Comparison of ENCODE assay signal across 10 mouse cellular contexts in the genomic region with DNA sequence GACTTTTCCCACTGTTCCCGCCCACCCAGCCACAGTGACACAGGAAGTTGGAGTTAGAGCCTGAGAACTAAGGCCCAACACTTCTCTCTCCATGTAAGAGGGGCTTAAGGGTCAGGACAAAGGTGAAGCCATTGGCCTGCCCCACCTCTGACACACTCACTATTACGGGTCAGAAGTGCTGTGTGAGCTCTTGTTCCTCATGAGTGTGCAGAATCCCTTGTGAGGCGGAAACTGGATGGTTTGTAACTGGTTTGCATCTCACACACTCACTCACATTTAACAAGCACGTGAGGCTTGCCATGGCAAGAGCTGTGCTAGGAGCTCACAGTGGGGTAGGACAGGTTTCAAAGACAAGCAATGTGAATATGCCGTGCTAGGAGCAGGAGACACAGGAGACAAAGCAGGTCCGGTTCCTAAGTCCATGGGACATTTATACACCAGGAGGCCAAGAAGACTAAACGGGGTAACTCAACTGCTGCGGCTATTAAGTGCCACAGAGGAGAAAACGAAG. TPM values are rescaled to one million over a fixed set of nuclear protein-coding genes. Genes with fewer than 3 reads are reported as not detected.
DNase-seq lines count a peak whose midpoint lies in the region; ATAC-seq and TF ChIP-seq lines count a peak whose summit lies in the region.
"Had no signal": no experiment of that assay in that cellular context is flagged by ENCODE, and none has a peak within 500 bp of the region (broad histone marks: within the 10 kb centered on the region; RNA-seq: fewer than 3 reads in every experiment).

No protein-coding gene starts in this region.

- no peaks in the 10 kb centered on the region for H3K9me3 ChIP-seq in heart, embryonic 14.5 days (ENCODE audit: control insufficient read depth, low read length)
- H3K9me3 ChIP-seq in intestine, embryonic 16.5 days (ENCODE audit: control insufficient read depth, low read length), result no peaks in the 10 kb centered on the region
- H3K9me3 ChIP-seq in stomach, embryonic 14.5 days (ENCODE audit: control insufficient read depth, low read depth, low read length), result no peaks in the 10 kb centered on the region
- H3K9me3 ChIP-seq in forebrain, postnatal 0 days (ENCODE audit: low read length), result no peaks in the 10 kb centered on the region

- intact Hi-C loops in heart, postnatal 25 days (cut with DNase I), result no loop called here

- peaks cover 30% of the 10 kb centered on the region for H3K36me3 ChIP-seq in heart, embryonic 14.5 days (ENCODE audit: control insufficient read depth, insufficient read depth, low read length)
- H3K36me3 ChIP-seq in intestine, embryonic 16.5 days (ENCODE audit: control insufficient read depth, insufficient read depth, low read length), result peaks cover 7% of the 10 kb centered on the region; the same call in 1 of the 2 replicates
- H3K36me3 ChIP-seq in stomach, embryonic 14.5 days (ENCODE audit: control insufficient read depth, insufficient read depth, low read length), result peaks cover 10% of the 10 kb centered on the region
- peaks cover 32% of the 10 kb centered on the region for H3K36me3 ChIP-seq in forebrain, postnatal 0 days (ENCODE audit: insufficient read depth)

- no peaks in the 10 kb centered on the region for H3K27me3 ChIP-seq in heart, embryonic 14.5 days (ENCODE audit: control insufficient read depth, insufficient read depth, low read length)
- no peaks in the 10 kb centered on the region for H3K27me3 ChIP-seq in intestine, embryonic 16.5 days (replicated peaks; ENCODE audit: control insufficient read depth, insufficient read depth, low read length)
- H3K27me3 ChIP-seq in stomach, embryonic 14.5 days (ENCODE audit: control insufficient read depth, insufficient read depth, low read length), result no peaks in the 10 kb centered on the region
- H3K27me3 ChIP-seq in forebrain, postnatal 0 days (ENCODE audit: insufficient read depth, low read length), result no peaks in the 10 kb centered on the region

- H3K27ac ChIP-seq in heart, embryonic 14.5 days (replicated peaks in 1 of 2; ENCODE audit: control insufficient read depth in 1 of 2, insufficient read depth in 1 of 2, low read depth in 2 of 2, low read length in 2 of 2), result peak overlapping the region; percentile 76 to 89
- H3K27ac ChIP-seq in intestine, embryonic 16.5 days (ENCODE audit: low read length), result peak overlapping the region; percentile 55
- H3K27ac ChIP-seq in stomach, embryonic 14.5 days (ENCODE audit: low read length), result peak overlapping the region; percentile 46; the same call in 1 of the 2 replicates
- no peak overlapping the region for H3K27ac ChIP-seq in forebrain, postnatal 0 days (ENCODE audit: low read depth, low read length)

- TF ChIP-seq CTCF in forebrain, postnatal 0 days (IDR thresholded peaks at IDR 0.05; ENCODE audit: low read depth), result no peak

- H3K4me1 ChIP-seq in heart, embryonic 14.5 days (ENCODE audit: control insufficient read depth in 2 of 2, insufficient read depth in 2 of 2, low read length in 2 of 2), result peaks cover 50 to 68% of the 10 kb centered on the region in 2 experiments
- peaks cover 51% of the 10 kb centered on the region for H3K4me1 ChIP-seq in intestine, embryonic 16.5 days (ENCODE audit: control insufficient read depth, insufficient read depth, low read length)
- peaks cover 28% of the 10 kb centered on the region for H3K4me1 ChIP-seq in stomach, embryonic 14.5 days (ENCODE audit: control insufficient read depth, insufficient read depth, low read length)
- no peaks in the 10 kb centered on the region for H3K4me1 ChIP-seq in forebrain, postnatal 0 days (ENCODE audit: insufficient read depth)

- H3K9ac ChIP-seq in heart, embryonic 14.5 days (ENCODE audit: low read length), result peak overlapping the region; percentile 60
- no peak overlapping the region for H3K9ac ChIP-seq in intestine, embryonic 16.5 days (ENCODE audit: low read depth, low read length)
- no peak overlapping the region for H3K9ac ChIP-seq in stomach, embryonic 14.5 days (replicated peaks; ENCODE audit: low read depth, low read length)
- H3K9ac ChIP-seq in forebrain, postnatal 0 days, result no peak overlapping the region

- H3K4me3 ChIP-seq in heart, embryonic 14.5 days (ENCODE audit: control insufficient read depth in 1 of 2, insufficient read depth in 1 of 2, low read depth in 1 of 2, low read length in 2 of 2), result no peak overlapping the region
- no peak overlapping the region for H3K4me3 ChIP-seq in intestine, embryonic 16.5 days (ENCODE audit: low read length)
- H3K4me3 ChIP-seq in stomach, embryonic 14.5 days (ENCODE audit: low read depth, low read length), result no peak overlapping the region
- H3K4me3 ChIP-seq in forebrain, postnatal 0 days (ENCODE audit: low read depth, low read length), result no peak overlapping the region

- no peak for DNase-seq in heart, postnatal 25 days (ENCODE audit: low spot score)
- peak; percentile 14 for DNase-seq in lung, postnatal 36 days
- no peak for DNase-seq in lung, postnatal 25 days (ENCODE audit: low spot score)
- DNase-seq in cerebellum, postnatal 10 days, result no peak
- no peak for DNase-seq in forebrain, postnatal 0 days
- DNase-seq: gastrocnemius, postnatal 36 days had no signal

- no peak for ATAC-seq in heart, embryonic 14.5 days (ENCODE audit: insufficient number of reproducible peaks, insufficient read depth, low FRiP score, low read depth)
- ATAC-seq in intestine, embryonic 16.5 days, result no peak
- no peak for ATAC-seq in stomach, embryonic 14.5 days (ENCODE audit: insufficient number of reproducible peaks, insufficient read depth, low FRiP score, low read depth)
- ATAC-seq in forebrain, postnatal 0 days, result no peak
- ATAC-seq: CD4-positive, CD25-positive, alpha-beta regulatory T cell, adult 4 months had no signal

- no peak overlapping the region; the same call in 1 of the 2 replicates for H3K4me2 ChIP-seq in heart, embryonic 14.5 days (ENCODE audit: low read length)
- no peak overlapping the region for H3K4me2 ChIP-seq in intestine, embryonic 16.5 days (ENCODE audit: low read depth, low read length)
- H3K4me2 ChIP-seq in stomach, embryonic 14.5 days (replicated peaks; ENCODE audit: low read depth, low read length), result no peak overlapping the region
- H3K4me2 ChIP-seq in forebrain, postnatal 0 days (ENCODE audit: low read depth), result no peak overlapping the region

- WGBS in heart, embryonic 14.5 days, result 45% methylated on average over 9 of the region's 9 CpGs
- 70% methylated on average over 9 of the region's 9 CpGs for WGBS in intestine, embryonic 16.5 days
- 63% methylated on average over 9 of the region's 9 CpGs for WGBS in stomach, embryonic 14.5 days
- WGBS in forebrain, postnatal 0 days, result 57% methylated on average over 9 of the region's 9 CpGs

RNA-seq across cellular contexts. Expression of gene Dnaja3, which starts 16.8 kb away (rescaled TPM):
- polyA plus RNA-seq in heart, embryonic 14.5 days (2014; fragmentation: Nextera tagmentation; extraction: Ambion mirVana), result 68.9 and 70.3 TPM in 2 replicates
- total RNA-seq in heart, postnatal 25 days (2021), result 100 to 1,000 TPM; 149 TPM
- 90.5 and 92.5 TPM in 2 replicates for polyA plus RNA-seq in intestine, embryonic 16.5 days (2015; fragmentation: Nextera tagmentation; extraction: Ambion mirVana)
- 57.8 and 61.6 TPM in 2 replicates for polyA plus RNA-seq in stomach, embryonic 14.5 days (2014; fragmentation: Nextera tagmentation; extraction: Ambion mirVana)
- 47.2 and 51.5 TPM in 2 replicates for total RNA-seq in forebrain, postnatal 0 days (2014; rRNA removed)
- 37.5 and 48.6 TPM in 2 replicates for polyA plus RNA-seq in forebrain, postnatal 0 days (2015; fragmentation: Nextera tagmentation; extraction: Ambion mirVana)

RNA-seq across cellular contexts. Expression of gene Vasn, which starts 16.9 kb away (rescaled TPM):
- polyA plus RNA-seq in heart, embryonic 14.5 days (2014; fragmentation: Nextera tagmentation; extraction: Ambion mirVana), result 11.9 and 12.8 TPM in 2 replicates
- 10 to 100 TPM in 1 of 2 experiments, 1 to 10 TPM in 1; 9.8 to 12.0 TPM for total RNA-seq in heart, postnatal 25 days (2021)
- 13.5 and 13.6 TPM in 2 replicates for polyA plus RNA-seq in intestine, embryonic 16.5 days (2015; fragmentation: Nextera tagmentation; extraction: Ambion mirVana)
- polyA plus RNA-seq in stomach, embryonic 14.5 days (2014; fragmentation: Nextera tagmentation; extraction: Ambion mirVana), result 17.5 and 20.4 TPM in 2 replicates
- 5.5 and 6.5 TPM in 2 replicates for total RNA-seq in forebrain, postnatal 0 days (2014; rRNA removed)
- 3.0 and 3.6 TPM in 2 replicates for polyA plus RNA-seq in forebrain, postnatal 0 days (2015; fragmentation: Nextera tagmentation; extraction: Ambion mirVana)

RNA-seq across cellular contexts. Expression of gene Coro7, which starts 23.0 kb away (rescaled TPM):
- polyA plus RNA-seq in heart, embryonic 14.5 days (2014; fragmentation: Nextera tagmentation; extraction: Ambion mirVana), result 11.9 TPM in 2 replicates
- 10 to 100 TPM; 12.6 to 16.1 TPM for total RNA-seq in heart, postnatal 25 days (2021)
- polyA plus RNA-seq in intestine, embryonic 16.5 days (2015; fragmentation: Nextera tagmentation; extraction: Ambion mirVana), result 29.2 and 30.5 TPM in 2 replicates
- 15.0 and 16.6 TPM in 2 replicates for polyA plus RNA-seq in stomach, embryonic 14.5 days (2014; fragmentation: Nextera tagmentation; extraction: Ambion mirVana)
- 24.9 and 25.2 TPM in 2 replicates for total RNA-seq in forebrain, postnatal 0 days (2014; rRNA removed)
- 23.5 and 29.3 TPM in 2 replicates for polyA plus RNA-seq in forebrain, postnatal 0 days (2015; fragmentation: Nextera tagmentation; extraction: Ambion mirVana)

RNA-seq across cellular contexts. Expression of gene Pam16, which starts 31.8 kb away (rescaled TPM):
- 157 and 165 TPM in 2 replicates for polyA plus RNA-seq in heart, embryonic 14.5 days (2014; fragmentation: Nextera tagmentation; extraction: Ambion mirVana)
- total RNA-seq in heart, postnatal 25 days (2021), result 100 to 1,000 TPM; 129 to 141 TPM
- 79.4 and 86.8 TPM in 2 replicates for polyA plus RNA-seq in intestine, embryonic 16.5 days (2015; fragmentation: Nextera tagmentation; extraction: Ambion mirVana)
- polyA plus RNA-seq in stomach, embryonic 14.5 days (2014; fragmentation: Nextera tagmentation; extraction: Ambion mirVana), result 84.7 and 85.5 TPM in 2 replicates
- total RNA-seq in forebrain, postnatal 0 days (2014; rRNA removed), result 52.2 and 54.5 TPM in 2 replicates
- polyA plus RNA-seq in forebrain, postnatal 0 days (2015; fragmentation: Nextera tagmentation; extraction: Ambion mirVana), result 138 and 161 TPM in 2 replicates
